Mouse (Mus musculus) central nervous system, embryonic 14 days (tissue): ENCODE data around the gene Ccl6. TPM values are rescaled to one million over a fixed set of nuclear protein-coding genes. Genes with fewer than 3 reads are reported as not detected.

Source experiments
- polyA plus RNA-seq: library from polyadenylated mRNA; depleted of rRNA; stranded (reverse); fragments of >200 nt; gene quantifications from 2 replicates; pipeline ENCODE4 v1.2.3, GENCODE M21; 2012; rRNA removed

Ccl6 gene
- polyA plus RNA-seq = 1.4 and 2.4 TPM in 2 replicates

DNA sequence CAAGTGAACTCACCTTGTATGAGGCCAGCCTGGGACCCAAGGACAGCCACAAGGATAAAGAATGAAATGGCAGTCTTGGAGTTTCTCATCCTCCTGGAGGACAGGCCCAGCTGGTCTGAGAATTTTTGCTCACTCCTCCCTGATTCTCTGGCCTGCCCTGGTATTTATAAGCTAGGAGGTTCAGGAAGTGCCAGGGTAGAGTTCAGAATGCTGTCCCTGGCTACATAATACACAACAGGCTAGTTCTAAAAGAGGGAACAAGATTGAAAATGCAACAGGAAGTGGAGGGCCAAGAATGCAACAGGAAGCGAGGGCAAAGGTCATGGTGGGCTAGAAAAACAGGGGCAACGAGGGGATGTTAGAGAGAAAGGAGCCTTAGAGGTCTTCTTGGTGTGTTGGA is at the start of gene Ccl6:
Gene Ccl6, minus strand, starts transcription at position 235 of the 400 bp plus-strand sequence.

GRCm38 (mm10) chr11:83578186-83578760 is 14.6 kb downstream of the Ccl6 start, which contains the start of gene Ccl9:
Ccl9 (minus strand) TSS chr11:83578636.

Other genes with a start within 250 kb of the Ccl6 start
- 43.2 and 47.1 TPM in 2 replicates for gene Rasl10b, start 183.9 kb downstream of the Ccl6 start, polyA plus RNA-seq
- 0.29 and 0.37 TPM in 2 replicates for gene Gas2l2, start 163.6 kb downstream of the Ccl6 start, polyA plus RNA-seq
- gene 1700020L24Rik, start 155.4 kb downstream of the Ccl6 start, polyA plus RNA-seq = 0.41 and 0.44 TPM in 2 replicates
- 5.2 and 5.4 TPM in 2 replicates for gene Mmp28, start 130.0 kb downstream of the Ccl6 start, polyA plus RNA-seq
- gene Taf15, start 120.0 kb downstream of the Ccl6 start, polyA plus RNA-seq = 109 and 120 TPM in 2 replicates
- not detected in 2 replicates for gene Heatr9, start 70.9 kb downstream of the Ccl6 start, polyA plus RNA-seq
- 0.65 and 2.0 TPM in 2 replicates for gene Ccl5, start 62.6 kb downstream of the Ccl6 start, polyA plus RNA-seq
- gene Ccl9, start 14.5 kb downstream of the Ccl6 start, polyA plus RNA-seq = 2.4 and 4.1 TPM in 2 replicates
- not detected in 2 replicates for gene Rpl9-ps1, start 52.5 kb upstream of the Ccl6 start, polyA plus RNA-seq
- 6.2 and 7.1 TPM in 2 replicates for gene Ccl3, start 56.3 kb upstream of the Ccl6 start, polyA plus RNA-seq
- 4.9 and 7.8 TPM in 2 replicates for gene Ccl4, start 69.5 kb upstream of the Ccl6 start, polyA plus RNA-seq
- gene Wfdc17, start 110.9 kb upstream of the Ccl6 start, polyA plus RNA-seq = 0.44 and 0.90 TPM in 2 replicates
- gene Wfdc18, start 115.9 kb upstream of the Ccl6 start, polyA plus RNA-seq = 0.35 TPM in 1 of 2 replicates, not detected in the other
- gene Wfdc21, start 153.9 kb upstream of the Ccl6 start, polyA plus RNA-seq = 0.17 and 0.24 TPM in 2 replicates
- 31.5 and 36.8 TPM in 2 replicates for gene Heatr6, start 160.6 kb upstream of the Ccl6 start, polyA plus RNA-seq